Mouse (Mus musculus) inflammation-experienced regulatory T-cells, adult 16 weeks (primary cell): Measurements from ENCODE around the gene Ly6g5b. TPM values are rescaled to one million over a fixed set of nuclear protein-coding genes. Genes with fewer than 3 reads are reported as not detected.

ENCODE experiments used
- polyA plus RNA-seq: library from polyadenylated mRNA; unstranded; fragments of 100-300 nt; shearing (Covaris generic); gene quantifications from one replicate; pipeline ENCODE4 v1.2.1, GENCODE M21; 2017

The Ly6g5b gene
- polyA plus RNA-seq: 2.4 TPM

GRCm38 (mm10) chr17:35115046-35116019 lies at the start of gene Ly6g5b:
Gene Ly6g5b (minus strand): TSS chr17:35115428.

GRCm38 (mm10) chr17:35134801-35135590 lies 19.8 kb upstream of the Ly6g5b start, which contains the start of gene Bag6:
Gene Bag6 (plus strand): TSS chr17:35135178.

DNA sequence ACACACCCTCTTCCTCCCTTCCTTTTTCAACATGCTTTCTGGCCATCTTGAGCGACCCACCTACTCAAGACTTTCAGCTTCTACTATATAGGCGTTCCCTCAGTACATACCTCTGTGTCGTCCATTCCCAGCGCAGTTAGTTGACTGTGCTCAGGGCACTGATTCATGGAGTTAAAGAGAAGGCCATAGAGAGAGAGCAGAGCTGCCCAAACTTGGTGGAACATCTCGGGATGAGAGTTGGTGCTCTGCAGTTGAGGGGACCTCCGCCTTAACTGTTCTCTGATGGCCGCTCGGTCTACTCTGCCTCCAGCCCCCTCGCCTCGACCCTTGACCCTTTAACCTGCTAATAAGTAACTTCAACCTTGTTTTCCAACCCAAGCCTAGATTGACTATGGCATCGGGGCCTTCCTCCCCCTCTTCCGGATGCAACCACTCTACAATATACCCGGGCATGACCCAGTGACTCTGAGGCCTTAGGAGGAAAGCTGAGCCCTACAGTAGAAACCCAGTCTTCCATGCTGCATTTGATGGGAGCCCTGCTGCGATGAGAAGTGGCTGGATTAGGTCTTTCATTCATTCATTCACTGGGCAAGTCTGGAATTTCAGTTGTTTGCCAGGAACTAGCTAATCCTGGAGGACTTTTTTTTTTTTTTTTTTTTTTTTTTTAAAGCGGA lies 16.4 kb upstream of the Ly6g5b start, which contains the start of gene Apom:
Gene Apom (minus strand): TSS at position 551 of the 674 bp plus-strand sequence.

DNA sequence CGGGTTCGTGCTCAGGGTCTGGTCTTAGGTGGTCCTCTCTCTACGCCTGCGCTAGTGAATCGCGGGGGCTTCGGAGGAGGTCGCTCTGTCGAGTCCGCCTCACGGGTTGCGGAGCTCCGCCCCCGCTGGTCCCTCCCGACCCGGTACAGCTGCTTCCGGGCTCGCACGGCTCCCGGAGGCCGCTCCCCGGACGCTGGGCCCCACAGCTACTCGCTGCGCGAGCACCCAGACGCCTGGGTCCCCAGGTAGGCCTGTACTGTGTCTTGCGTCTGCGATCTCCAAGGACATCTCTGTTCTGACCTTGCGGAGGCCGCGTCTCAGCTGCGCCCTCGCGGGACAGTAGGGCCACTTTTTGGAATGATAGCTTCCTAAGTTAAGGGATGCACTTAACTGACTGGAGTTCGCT lies 11.0 kb upstream of the Ly6g5b start, which contains the start of gene D17H6S53E:
Gene D17H6S53E (plus strand): TSS at position 168 of the 406 bp plus-strand sequence.

GRCm38 (mm10) chr17:35121871-35122303 lies 6.7 kb upstream of the Ly6g5b start, which contains the start of gene Csnk2b:
Gene Csnk2b (minus strand): TSS chr17:35122053.

DNA sequence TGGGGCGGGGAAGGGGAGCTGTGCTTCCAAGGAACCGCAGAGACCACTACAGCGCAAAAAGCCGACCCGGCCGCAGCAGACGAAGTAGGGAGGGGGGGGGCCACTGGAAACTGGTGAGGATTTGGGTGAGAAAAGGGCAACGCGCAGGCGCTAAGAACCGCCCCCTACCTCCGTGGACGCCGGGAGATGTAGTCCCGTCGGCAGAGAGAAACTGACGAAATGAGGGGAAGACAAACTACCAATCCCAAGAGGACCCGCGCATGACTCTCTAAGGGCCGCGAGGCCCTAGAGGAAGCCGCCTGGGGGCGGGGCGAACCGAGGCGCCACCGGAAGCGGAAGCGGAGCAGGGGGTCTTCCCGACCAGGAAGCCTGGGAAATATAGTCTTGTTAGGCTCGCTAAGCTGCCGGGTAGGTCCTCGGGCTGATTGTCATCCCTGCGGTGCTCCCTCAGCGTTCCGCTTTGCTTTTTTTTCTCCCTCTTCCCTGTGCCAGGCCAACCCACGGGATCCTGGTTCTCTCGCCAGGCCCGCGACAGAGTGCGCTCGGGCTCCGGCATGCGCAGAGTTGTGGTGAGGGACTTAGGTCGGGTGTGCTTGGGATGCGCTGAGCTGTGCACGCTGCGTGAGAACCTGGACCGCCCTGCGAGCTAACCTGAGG lies 6.0 kb upstream of the Ly6g5b start, which contains the start of gene Gpank1:
Gene Gpank1 (plus strand): TSS at position 313 of the 657 bp plus-strand sequence.

DNA sequence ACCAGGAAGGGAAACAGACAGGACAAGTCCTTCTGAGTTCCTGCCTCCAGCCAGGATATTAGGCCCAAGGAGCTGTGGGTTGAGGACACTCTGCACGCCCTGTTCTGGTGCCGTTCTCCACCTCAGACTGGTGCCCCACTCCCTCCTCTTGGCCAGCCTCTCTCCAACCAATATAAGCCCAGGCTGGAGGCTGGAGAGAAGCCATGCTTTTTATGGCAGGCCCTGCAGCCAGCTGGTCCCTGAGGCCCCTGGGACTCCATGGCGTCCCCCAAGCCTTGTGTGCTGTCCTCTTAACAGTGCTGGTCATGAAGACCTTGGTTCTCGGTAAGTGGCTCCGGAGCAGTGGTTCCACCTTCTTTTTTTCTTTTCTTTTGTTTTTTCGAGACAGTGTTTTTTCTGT lies 7.1 kb downstream of the Ly6g5b start, which contains the start of gene Ly6g5c:
Gene Ly6g5c (plus strand): TSS at position 183 of the 400 bp plus-strand sequence.

DNA sequence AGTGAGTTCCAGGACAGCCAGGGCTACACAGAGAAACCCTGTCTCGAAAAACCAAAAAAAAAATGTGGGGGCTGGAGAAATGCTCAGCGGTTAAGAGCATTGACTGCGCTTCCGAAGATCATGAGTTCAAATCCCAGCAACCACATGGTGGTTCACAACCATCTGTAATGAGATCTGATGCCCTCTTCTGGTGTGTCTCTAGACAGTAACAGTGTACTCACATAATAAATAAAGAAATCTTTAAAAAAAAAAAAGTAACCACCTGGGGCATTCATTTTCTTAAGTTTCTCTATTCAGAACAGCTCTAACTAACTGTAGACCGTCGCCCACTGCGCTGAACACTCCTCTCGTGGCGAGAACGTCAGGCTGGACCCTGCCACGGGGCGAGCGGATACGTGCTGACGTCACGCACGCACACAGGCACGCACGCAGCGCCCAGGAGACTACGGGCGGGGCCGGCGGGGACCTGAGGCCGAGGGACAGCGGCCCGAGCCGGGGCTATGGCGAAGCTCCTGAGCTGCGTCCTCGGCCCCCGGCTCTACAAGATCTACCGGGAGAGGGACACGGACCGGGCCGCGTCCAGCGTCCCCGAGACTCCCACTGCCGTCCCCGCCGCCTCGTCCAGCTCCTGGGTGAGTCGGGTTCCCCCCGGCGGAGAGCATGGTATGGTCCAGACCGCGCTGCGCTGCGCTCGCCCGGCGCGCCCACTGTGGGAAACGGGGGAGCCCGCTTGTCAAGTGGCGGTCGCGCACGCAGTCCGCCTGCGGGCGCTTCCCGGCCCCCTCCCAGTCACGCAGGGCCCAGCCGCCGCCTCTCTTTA lies 26.2 kb downstream of the Ly6g5b start, which contains the start of gene Abhd16a:
Gene Abhd16a (plus strand): TSS at position 439 of the 820 bp plus-strand sequence.

DNA sequence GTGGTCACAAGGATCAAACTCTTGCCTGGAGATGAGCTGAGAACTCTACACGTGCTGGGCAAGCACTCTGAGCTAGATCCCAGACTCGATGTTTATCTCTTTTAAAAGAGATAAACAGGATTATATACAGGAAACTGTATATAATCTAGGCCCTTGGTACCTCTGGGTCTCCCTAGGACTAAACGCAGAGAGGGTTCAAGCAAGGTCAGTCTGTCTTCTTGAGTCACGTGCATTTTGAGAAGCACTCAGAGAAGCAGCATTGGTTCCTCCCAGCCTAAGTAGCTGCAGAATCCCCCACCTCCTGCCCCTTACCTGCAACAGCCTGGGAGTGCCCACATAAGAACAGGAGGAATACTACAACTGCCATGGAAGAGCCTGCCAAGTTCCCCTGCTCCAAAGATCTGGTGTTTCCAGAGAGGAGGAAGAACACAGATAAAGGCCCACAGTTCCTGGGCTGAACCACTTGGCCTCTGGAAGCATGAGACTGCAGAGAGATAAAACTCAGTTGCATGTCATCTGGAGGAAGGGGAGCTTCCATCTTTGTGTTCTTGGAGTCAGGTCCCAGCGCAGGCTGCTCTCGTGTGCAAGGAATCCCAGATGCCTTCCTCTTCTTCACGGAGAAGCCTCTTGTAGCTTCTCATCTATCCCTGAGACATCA lies 29.9 kb downstream of the Ly6g5b start, which contains the start of gene Ly6g6f:
Gene Ly6g6f (minus strand): TSS at position 403 of the 658 bp plus-strand sequence.

DNA sequence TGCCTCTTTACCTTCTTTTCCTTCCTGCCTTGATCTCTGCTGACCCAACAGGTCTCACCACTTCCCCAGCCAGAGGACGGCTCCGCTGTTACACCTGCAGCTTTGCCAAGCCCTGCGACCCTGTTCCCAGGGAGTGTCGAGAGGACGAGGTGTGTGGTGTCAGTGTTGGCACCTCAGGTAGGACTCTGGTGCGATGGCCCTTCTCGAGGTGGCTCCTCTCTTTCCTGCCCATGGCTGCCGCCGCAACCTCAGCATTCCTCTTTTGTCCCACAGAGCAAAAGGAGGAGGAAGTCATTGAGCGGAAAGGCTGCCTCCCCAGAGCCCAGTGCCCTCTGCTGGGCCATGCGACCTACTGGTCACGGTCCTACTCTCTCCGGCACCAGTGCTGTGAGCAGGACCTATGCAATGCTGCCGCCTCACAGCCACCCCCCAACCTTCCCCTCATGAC lies 37.4 kb downstream of the Ly6g5b start, which contains the start of gene Ly6g6d:
Gene Ly6g6d (minus strand): TSS at position 280 of the 448 bp plus-strand sequence.

GRCm38 (mm10) chr17:35076507-35077176 lies 38.6 kb downstream of the Ly6g5b start, which contains the start of gene Ly6g6e:
Gene Ly6g6e (plus strand): TSS chr17:35076902.

GRCm38 (mm10) chr17:35066084-35066483 lies 49.1 kb downstream of the Ly6g5b start, which contains the start of gene Mpig6b:
Gene Mpig6b (minus strand): TSS chr17:35066184.

GRCm38 (mm10) chr17:35064951-35065947 lies 50.0 kb downstream of the Ly6g5b start, which contains the start of gene Ly6g6c:
Gene Ly6g6c (plus strand): TSS chr17:35065388.

